Mouse (Mus musculus): Measurements from ENCODE around the gene Itpr1.

The Itpr1 gene

DNA sequence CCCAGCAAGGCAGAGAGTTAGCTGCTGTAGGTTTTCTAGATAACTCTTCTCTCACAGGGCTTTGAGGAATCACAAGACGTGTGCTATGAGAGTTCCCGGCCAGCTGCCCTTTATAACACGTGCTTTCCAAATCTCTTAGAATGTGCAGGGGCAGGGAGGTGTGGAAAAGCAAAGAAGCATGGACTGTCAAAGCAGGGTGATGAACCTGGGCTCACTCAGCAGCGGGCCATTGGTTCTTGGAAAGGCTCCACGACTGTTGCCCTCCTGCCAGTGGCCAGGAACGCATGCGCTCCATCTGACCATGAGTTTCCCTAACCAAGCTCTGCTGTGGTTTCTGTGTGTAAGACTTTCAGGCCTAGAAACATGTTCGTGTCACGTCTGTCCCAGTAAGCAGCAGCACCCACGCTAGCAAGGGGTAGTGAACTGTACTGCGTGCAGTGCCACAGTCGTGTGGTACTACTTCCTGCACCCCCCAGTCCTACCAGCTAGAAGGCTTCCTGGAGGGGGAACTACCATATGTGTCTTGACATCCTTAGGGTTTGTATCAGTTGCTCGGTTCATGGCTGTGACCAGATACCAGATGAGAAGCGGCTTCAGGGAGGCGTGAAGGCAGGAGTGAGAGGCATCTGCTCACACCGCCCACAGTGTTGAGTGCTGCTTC lies 311.2 kb downstream of the Itpr1 start:
- no peak for DNase-seq

DNA sequence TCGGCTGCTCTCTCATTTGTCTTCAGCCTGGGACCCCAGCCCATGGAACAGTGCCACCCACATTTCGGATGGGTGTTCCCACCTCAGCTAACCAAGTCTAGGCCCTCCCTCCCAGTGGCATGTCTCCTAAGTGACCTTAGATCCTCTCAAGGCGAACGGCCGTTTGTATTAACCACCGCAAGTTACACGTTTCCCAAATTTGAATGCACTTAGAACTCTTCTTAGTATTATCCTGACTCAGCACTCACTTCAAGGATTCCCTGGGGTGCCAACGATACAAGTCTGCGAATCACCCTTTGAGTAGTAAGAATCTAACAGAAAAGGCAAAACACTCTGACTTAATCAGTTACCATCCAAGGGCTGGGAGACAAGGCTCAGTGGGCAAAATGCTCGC lies 311.7 kb downstream of the Itpr1 start:
- no peak for DNase-seq

DNA sequence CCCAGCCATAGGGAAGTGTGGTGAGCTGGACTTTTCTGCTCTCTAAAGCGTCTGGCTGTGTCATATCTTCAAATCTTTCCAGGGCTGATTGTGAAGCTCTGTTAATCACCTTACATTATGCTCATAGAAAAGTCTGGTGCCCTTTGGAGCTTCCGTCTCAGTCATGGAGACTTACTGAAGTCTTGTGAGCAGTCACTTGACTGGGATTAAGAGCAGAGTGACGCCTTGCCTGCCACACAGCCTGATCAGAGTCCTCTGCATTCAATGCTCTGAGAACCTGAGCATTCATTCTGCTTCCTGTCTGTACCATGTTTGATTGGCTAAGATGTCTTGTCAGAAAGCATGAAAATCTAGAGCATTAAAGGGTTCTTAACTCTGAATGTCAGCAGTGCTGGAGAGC lies 314.7 kb downstream of the Itpr1 start:
- no peak for DNase-seq

DNA sequence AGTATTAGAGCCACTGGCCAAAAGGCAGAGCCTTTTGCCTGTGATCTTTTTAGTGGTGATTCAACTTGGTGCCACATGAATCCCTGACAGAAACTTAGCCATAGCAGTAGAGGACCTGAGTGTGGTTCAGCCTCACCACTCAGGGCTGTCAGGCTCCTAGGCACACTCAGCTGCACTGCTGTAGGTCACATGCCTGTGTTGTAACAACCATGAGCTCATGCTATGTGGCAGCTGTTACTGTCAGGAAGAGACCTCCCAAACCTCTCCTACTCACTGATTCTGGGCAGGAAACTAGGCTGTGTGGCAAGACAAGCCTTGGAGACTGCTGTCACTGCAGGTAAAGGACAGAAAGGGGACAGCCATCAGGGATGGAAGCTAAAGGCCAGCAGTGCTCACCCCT lies 315.1 kb downstream of the Itpr1 start:
- DNase-seq: no peak

DNA sequence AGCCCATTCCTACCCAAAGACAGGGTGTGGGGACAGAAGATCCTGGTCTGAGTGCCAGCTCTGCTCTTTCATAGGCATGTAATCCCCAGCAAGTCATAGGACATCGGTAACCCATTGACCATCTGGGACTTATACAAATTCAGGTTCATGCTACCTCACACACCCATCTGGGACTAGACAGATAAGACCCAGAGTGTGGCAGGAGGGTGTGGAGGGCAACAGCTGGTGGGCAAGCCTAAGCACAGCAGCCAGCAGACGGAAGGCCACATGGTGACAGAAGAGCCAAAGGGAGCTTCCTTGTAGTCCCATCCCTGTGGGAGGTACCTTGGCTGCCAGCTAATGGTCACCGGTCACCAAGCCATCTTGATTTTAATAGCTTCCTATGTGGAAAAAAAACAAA lies 316.3 kb downstream of the Itpr1 start:
- DNase-seq: no peak

DNA sequence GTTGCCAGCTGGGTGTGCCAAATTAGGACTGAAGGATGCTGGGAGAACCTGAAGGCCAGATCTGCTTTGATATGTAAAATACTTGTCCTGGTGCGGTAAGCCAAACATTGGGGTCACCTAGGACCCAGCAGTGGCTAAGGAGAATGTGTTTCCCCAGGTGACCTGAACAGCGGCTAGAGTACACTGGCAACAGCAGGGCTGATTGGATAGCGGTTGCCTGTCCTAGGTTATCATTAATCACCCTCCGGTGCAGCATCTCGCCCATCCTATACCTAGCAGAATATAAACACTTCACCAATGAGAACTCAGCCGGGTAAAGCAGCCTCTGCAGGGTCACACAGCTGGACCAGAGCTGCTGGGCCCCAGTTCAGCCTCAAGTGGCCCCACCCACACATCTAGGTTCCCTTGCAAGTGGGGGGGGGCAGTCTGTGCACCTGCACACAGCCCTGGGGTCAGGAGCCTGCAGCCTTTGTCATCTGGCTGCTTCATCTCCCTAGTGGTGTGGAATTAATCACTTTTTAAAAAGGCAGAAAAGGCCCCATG lies 318.0 kb downstream of the Itpr1 start:
- no peak for DNase-seq

DNA sequence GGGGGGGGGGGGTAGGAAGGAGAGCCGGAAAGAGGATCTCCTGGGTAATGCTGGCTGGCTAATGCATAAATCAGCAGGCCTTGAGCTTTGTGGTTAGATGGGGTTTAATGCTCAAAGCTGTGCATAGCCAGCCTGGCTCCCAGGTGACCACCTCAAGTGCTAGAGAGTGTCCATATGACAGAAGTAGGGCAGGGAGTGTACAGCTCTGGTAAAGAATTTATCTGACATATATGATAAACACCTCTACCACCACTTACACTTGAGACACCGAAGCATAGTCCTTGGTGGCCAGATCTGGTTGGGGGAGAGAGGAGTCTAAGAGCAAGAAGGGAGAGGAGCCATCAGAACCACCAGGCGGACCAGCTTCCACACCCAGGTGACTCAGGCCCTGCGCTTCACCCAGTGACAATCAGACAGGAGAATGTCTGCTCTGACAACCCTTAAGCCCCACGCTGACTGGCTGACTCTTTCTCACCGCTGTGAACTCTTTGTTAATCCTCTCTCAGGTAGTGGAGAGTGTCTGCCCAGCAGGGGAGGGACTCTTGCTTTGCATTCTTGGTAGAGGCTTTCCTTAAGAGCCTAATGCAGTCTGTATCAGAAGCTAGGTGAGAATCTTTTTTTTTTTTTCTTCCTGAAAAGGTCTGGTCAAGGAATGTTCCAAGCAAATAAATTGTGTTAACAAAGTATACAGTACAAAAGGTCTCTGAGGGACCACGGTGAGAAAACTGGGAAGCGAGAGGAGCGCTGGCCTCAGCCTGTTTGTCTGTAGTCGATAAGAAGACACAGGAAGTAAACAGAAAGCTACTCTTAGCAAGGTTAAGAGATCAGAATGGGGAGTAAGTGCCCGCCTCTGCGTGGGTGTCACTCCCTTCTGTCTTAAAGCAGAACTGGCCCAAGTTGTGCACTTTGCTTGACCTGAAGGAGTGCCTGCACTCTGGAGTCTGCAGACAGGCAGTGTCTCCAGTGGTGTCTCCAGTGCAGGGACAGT lies 318.7 kb downstream of the Itpr1 start:
- DNase-seq: no peak

DNA sequence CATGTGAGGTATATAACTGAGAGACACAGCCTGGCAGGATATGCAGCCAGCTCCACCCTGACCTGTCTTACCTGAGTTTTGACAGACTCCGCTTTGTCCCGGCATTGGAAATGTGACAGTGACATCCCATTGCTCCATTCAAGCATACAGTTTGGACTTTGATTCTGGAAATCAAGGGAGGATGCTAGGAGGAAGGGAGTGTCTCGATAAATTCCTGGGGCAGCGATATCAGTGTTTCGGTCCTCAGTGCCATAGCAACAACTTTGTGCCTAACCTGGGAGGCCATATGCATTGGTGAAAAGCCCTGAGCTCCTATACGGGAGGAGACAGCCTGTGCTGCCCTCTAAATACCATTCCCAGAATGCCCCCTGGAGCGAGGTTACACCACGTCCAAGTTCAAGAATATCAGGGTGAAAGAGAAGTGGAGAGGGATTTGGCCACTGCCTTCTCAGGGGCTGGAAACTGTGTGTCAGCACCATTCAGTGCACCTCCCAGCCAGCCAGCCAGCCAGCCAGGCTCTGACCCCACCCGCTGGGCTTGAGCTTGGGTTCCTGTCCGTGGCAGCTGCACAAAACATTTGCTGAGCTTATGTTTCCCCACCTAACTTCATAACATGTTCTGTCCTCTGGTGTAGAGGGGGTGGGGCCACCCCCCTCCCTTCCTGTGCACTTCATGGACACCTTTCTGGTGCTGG lies 319.7 kb downstream of the Itpr1 start:
- DNase-seq: no peak

DNA sequence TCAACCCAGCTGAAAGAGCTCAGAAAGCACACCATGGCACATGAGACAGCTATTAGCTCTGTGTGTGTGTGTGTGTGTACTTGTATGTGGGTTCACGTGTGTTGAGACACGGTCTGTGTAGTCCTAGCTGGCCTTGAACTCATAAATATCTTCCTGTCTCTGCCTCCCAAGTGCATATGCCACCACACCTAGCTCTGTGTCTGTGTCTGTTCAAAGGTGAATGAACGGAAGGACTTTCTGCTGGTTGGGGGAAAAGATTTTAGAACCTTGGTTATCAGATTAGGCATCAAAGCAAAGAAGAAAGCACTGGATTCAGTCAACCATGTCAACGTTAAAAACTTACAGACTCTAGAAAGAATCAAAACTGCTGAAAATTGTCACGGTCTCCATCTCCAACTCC lies 321.2 kb downstream of the Itpr1 start:
- no peak for DNase-seq

DNA sequence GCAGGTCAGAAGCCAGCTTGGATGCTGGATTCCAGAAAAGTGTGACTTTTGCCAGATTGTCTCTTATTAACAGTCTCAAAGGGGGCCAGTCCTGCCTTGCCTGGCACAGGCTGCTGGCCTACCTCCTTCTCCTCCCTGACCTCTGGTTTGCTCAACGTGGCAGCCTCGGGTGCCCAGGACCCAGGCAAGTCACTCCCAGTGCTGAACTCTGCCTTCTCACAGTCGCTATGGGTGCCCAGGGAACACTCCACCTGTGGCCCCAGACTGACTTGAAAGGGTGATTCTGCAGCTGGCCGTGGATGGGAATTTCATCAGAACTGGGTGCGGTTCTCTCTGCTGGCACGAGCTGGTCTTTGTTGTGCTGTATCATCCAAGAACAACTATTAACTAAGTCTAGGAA lies 321.7 kb downstream of the Itpr1 start:
- DNase-seq: no peak

DNA sequence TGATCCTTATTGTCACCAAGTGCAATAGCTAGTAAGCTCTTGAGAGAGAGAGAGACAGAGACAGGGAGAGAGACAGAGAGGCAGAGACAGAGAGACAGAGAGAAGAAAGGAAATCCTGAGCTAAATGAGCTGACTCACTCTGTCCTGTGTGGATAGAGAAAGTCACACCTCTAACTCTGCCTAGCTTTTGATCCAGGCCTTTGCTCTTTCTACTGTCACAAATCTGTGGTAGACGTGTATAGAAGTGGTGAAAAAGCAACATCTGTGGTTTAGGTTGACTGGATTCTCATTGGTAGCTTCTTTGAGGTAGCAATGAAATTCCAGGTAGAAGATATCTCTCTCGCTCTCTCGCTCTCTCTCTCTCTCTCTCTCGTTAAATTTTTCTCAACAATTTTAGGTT lies 322.4 kb downstream of the Itpr1 start:
- DNase-seq: no peak

DNA sequence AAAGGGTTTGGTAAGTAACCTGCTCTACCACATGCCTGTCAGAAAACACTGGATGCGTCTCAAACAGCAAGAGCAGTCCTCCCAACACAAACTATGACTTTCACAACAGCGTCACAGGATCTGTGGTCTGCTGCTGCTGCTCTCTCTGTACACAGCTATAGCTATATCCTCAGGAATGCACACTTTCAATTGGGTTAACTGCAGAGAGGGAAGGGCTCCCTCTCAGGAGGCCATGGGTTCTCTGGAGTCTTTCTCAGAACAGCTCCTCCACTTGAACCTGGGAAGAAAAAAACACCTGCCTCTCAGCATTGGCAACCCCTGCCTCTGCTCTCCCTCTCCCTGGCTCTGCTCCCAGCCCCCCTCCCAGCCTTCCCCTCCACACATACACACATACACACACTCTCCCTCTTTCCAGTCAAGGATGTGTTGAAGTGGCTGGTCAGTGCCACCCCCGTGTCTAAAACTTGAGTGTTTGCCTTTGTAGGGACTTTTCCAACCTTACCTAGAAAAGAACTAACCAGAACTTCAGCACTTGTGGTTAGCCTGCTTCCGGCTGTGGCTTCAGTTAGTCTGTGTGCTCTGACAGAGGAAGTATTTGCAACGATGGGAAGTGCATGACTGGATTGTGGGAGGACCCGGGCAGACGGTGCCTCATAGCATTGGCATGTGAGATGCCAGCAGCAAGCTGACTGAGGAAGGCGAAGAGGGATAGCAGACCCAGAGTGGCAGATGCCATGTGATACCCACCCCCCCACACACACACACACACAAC lies 323.8 kb downstream of the Itpr1 start:
- no peak for DNase-seq

DNA sequence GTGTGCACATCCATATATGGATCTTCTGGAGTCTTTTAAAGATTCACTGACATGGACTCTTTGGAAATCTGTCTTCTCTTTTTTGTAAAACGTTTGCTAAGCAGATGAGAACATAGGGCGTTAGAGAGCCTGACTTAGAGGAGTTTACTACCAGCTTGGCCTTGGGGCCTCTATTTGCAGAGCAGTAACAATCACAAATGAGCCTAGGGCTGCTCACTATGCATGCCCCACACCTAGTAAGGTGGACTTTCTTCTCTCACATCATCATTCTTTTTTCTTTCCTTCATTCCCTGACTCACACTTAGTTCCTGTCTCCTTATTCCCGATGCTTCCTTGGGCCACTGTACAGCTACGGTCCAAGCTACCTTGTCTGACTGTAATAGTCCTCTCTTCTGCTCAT lies 325.5 kb downstream of the Itpr1 start:
- DNase-seq: no peak

DNA sequence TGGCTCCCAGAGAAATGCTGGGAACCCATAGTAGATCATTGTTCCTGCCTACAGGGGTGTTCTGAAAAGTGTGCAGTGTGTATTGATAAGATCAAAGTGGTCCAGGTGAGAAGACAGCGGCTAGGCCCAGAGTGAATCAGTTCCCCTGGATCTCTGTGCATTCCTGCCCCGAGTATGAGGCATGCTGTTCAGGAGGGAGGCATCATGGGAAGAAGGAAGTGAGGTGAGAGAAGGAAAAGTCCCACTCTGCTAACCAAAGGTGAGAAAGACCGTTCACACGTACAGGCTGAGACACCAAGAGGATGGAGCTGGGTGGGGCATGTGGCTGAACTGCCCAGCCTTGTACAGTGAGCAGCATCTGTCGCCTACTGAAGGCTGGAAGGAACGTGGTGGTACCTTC lies 327.5 kb downstream of the Itpr1 start:
- DNase-seq: no peak

DNA sequence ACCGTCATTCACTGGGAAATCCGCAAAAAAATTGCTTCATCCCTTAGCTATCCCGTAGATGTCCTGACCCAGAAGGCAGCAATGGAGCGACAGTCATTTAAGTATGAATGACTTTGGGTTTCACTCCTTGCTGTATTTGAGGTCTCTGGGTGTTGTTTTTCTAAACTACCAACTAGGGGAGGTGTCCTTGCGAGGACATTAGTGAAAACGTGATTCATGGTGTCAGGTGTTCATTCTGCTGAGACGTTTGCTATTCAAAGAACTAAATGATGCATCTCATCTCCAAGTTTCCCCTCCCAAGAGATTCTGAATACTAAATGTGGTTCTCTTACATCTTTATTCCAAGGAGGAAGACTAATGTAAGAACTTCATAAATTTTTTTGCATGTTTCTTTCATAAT lies 332.0 kb downstream of the Itpr1 start:
- DNase-seq: no peak

DNA sequence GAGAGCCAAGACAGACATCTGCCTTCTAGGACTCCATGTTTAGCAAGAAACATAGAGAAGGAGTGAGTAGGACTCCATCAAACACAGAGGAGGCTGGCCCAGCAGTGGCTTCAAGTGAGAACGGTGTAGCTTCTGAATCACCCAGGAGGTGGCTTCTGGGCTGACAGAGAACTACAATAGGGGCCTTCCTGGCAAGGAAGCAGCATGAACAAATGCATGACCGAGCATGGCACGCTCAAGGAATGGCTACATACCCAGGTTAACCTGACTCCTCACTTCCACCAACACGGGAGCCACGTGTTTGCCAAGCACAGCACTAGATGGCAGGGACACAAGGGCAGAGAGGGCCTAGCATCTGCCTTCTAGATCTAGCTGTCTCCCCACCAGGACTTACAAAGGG lies 332.6 kb downstream of the Itpr1 start:
- DNase-seq: no peak

DNA sequence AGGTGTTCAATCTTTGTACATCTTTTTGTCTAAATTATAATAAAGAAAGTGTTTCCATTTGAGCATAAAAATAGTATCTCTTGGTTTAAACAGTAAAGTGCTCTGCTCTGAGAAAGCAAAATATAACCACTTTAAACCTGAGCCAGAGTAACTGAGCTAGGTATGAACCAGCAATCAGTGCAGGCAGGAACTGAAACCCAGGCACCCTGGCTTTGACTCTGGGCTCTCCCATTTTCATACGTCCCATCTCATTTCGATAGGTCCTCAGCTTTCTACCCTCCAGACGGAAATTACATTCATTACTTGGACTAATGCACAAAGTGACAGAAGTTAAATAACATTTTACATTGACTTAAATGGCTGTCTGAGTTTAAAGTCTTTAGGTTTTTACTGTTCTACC lies 335.5 kb downstream of the Itpr1 start:
- DNase-seq: no peak

DNA sequence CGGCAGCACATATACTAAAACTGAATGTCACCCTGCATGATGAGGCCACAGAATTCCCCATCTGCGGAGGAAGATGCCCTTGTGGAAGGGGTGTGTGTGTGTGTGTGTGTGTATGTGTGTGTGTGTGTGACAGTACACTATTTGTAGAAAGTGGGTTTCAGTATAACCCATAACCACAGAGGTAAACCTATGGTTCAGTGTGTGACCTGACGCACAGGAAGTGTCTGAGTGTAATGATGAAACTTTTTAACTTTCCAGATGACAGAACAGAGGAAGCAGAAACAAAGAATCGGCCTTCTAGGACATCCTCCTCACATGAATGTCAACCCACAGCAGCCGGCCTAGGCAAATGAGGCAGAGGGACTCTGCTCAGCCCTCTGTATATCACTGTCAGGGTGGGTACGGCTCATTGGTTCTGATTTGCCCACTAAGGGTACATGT lies 336.6 kb downstream of the Itpr1 start:
- no peak for DNase-seq

DNA sequence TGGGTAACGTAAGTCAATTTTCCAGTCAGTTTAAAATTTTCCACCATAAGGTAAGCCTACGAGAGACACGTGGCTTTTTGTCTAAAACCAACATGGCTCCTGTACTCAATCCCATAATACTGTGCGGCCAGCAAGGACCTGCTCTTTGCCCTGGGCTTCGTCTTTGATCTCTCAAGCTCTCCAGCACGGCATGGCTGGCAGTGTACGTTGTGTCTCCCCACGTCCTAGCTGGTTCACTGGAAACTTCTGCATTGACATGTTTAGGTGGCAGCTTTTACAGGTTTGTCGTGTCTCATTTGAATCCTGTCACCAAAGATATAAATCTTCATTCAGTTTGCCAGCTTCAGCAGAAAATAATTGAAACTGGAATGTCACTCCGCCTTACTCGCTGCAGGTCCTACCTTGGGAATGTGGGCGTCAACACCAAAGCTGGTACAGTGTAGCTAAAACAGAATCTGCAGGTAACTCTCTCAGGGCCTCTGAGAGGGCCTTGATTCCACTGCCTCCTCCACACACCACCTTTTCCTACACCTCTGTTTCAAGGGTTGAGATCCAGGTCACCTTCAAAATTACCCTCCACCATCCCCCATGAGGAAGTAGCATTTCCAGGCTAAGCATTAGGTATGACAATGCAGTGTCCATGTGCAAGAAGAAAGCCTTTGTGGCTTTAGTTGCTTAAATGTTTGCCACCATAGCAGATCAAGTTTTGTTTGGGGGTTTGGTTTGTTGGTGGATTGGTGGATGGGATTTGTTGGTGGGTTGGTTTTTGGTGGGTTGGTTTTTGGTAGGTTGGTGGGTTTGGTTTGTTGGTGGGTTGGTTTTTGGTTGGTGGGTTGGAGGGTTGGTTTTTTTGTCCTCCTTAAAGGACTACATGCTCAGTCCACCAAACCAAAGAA lies 339.1 kb downstream of the Itpr1 start:
- no peak for DNase-seq

DNA sequence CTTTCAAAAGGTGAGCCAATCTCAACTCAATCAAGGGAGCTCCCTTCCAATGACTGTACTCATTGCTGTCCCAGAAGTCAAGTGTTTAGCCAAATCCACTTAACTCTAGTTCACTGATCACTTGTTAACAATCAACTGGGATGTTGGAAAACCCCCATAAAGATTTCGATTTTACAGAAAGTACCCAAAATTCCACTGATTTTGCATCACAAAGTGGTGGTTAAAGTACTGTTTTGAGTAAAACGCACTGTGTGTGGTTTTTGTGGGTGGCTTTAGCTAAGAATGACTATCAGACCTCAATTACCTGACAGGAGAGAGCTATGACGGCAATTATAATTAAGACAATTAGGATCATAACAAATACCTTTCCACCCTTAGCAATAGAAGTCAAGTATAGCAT lies 340.1 kb downstream of the Itpr1 start:
- DNase-seq: no peak

DNA sequence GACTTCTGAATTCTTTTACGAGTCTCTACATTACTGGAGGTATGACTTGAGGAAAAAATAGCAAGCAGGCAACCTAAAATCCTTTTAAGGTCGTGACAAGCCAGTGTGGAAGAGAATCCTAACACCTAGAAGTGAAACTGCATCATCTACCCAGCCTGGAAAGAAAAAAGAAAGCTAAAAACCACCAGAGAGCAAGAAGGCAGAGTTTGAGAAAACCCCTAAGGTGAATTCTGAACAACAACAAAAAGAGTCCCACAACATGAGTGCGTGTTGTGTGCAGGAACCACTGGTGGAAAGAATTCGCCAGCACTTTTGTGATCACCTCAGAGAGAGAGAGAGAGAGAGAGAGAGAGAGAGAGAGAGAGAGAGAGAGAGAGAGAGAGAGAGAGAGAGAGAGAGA lies 340.6 kb downstream of the Itpr1 start:
- DNase-seq: no peak

DNA sequence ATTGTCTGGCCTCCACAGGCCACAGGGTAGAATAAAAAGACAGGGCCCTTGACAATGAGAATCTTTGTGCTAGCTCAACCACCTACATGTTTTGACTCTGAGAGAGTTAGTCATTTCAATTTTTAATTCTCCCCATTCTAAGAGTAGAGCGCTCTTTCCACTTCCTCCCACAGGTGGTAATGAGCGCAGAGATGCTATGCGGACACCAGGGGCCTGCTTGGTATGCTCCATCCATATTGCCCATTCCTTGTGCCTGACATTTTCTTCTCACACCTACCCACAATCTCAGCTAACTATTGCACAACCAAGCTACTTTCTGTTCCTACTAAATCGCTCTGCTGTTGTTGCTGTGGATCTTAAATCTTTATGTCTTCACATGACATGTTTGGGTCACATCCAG lies 341.5 kb downstream of the Itpr1 start:
- DNase-seq: peak; percentile 81

Measured in right cerebral cortex, adult 18-20 months (tissue).